Mouse (Mus musculus) neural tube, embryonic 11.5 days (tissue): Measurements from ENCODE around the gene Eif3b. TPM values are rescaled to one million over a fixed set of nuclear protein-coding genes. Genes with fewer than 3 reads are reported as not detected.

Source experiments
- ATAC-seq: fragments of 200-750 bp; cut with Nextera tagmentation; 2 replicates; pipeline ENCODE4 v1.8.0; 2017; ENCODE audit warnings: moderate number of reproducible peaks, mild to moderate bottlenecking, moderate TSS enrichment, moderate library complexity; ENCODE audit not compliant: insufficient read depth, low FRiP score, low TSS enrichment
- DNase-seq: peaks from one replicate; pipeline ENCODE4 v3.0.0-alpha.2; 2015; ENCODE audit warnings: low spot score
- H3K27ac ChIP-seq: fragments of 300-500 bp; sonication (generic); 2 replicates; pipeline ENCODE4 v1.5.1; 2014; ENCODE audit warnings: low read depth, mild to moderate bottlenecking, low read length
- H3K27me3 ChIP-seq: fragments of 300-500 bp; sonication (generic); 2 replicates; pipeline ENCODE4 v1.6.1; 2014; ENCODE audit warnings: mild to moderate bottlenecking, low read length, mixed read lengths; ENCODE audit not compliant: control insufficient read depth, insufficient read depth
- H3K36me3 ChIP-seq: fragments of 300-500 bp; sonication (generic); 2 replicates; pipeline ENCODE4 v1.6.1; 2014; ENCODE audit warnings: mild to moderate bottlenecking, low read length, moderate library complexity, mixed read lengths; ENCODE audit not compliant: control insufficient read depth, insufficient read depth
- H3K4me1 ChIP-seq: fragments of 300-500 bp; sonication (generic); 2 replicates; pipeline ENCODE4 v1.6.1; 2014; ENCODE audit warnings: low read length, mixed read lengths; ENCODE audit not compliant: control insufficient read depth, insufficient read depth
- H3K4me2 ChIP-seq: fragments of 300-500 bp; sonication (generic); 2 replicates; pipeline ENCODE4 v1.6.1; 2014; ENCODE audit warnings: low read depth, mild to moderate bottlenecking, moderate library complexity
- H3K4me3 ChIP-seq: fragments of 300-500 bp; sonication (generic); 2 replicates; pipeline ENCODE4 v1.5.1; 2014; ENCODE audit warnings: low read depth, low read length
- H3K9ac ChIP-seq: fragments of 300-500 bp; sonication (generic); 2 replicates; pipeline ENCODE4 v1.6.1; 2014; ENCODE audit warnings: mild to moderate bottlenecking, low read length
- H3K9me3 ChIP-seq: fragments of 300-500 bp; sonication (generic); 2 replicates; pipeline ENCODE4 v1.6.1; 2016; ENCODE audit warnings: low read length; ENCODE audit not compliant: control insufficient read depth
- WGBS: fragments of 180-500 bp; shearing (Covaris S2); extraction: QIAGEN DNeasy Blood & Tissue Kit; methylation state at CpG from one replicate; pipeline ENCODE4 v1.1.7; 2014; 5-methylcytosine and 5-hydroxymethylcytosine counted together
- polyA plus RNA-seq: library from polyadenylated mRNA; unstranded; fragments of >200 nt; fragmentation: Nextera tagmentation; extraction: Ambion mirVana; gene quantifications from 2 replicates; pipeline ENCODE4 v1.2.1, GENCODE M21; 2014

Gene Eif3b
- polyA plus RNA-seq, 1 experiment from 2014 or later, result 198 TPM

- no peak for ATAC-seq
- H3K36me3 ChIP-seq, result no peaks in the 10 kb centered on the region
- no peak overlapping the region for H3K4me2 ChIP-seq
- WGBS, result 76% methylated on average over 6 of the region's 6 CpGs
- no peak overlapping the region for H3K4me3 ChIP-seq
- H3K4me1 ChIP-seq, result 0 out of 2 replicates have a peak, but pooled peaks cover 3% of the 10 kb centered on the region
- H3K9me3 ChIP-seq, result no peaks in the 10 kb centered on the region
- no peak overlapping the region for H3K9ac ChIP-seq
- H3K27me3 ChIP-seq, result no peaks in the 10 kb centered on the region
- H3K27ac ChIP-seq, result no peak overlapping the region
- no peak for DNase-seq
Measured at GRCm38 (mm10) chr5:140379299-140379698, 39.8 kb upstream of the Eif3b start.

GRCm38 (mm10) chr5:140381156-140381555 lies 38.0 kb upstream of the Eif3b start:
- 96% methylated on average over 7 of the region's 7 CpGs for WGBS

GRCm38 (mm10) chr5:140382688-140383087 lies 36.4 kb upstream of the Eif3b start:
- no peak for ATAC-seq
- H3K4me1 ChIP-seq, result 0 out of 2 replicates have a peak, but pooled peaks cover 3% of the 10 kb centered on the region
- 95% methylated on average over 6 of the region's 6 CpGs for WGBS

More at GRCm38 (mm10) chr5:140381156-140381555, 38.0 kb upstream of the Eif3b start:
- DNase-seq (no peak), ATAC-seq (no peak)
- Histone ChIP-seq H3K4me2 (no peak overlapping the region), H3K4me3 (no peak overlapping the region), H3K27ac (no peak overlapping the region), H3K36me3 (no peaks in the 10 kb centered on the region), H3K9ac (no peak overlapping the region), H3K9me3 (no peaks in the 10 kb centered on the region), H3K4me1 (0 out of 2 replicates have a peak, but pooled peaks cover 3% of the 10 kb centered on the region), H3K27me3 (no peaks in the 10 kb centered on the region)

GRCm38 (mm10) chr5:140383559-140383958 lies 35.6 kb upstream of the Eif3b start:
- ATAC-seq (no peak), DNase-seq (peak; percentile 37)
- H3K27ac ChIP-seq, result no peak overlapping the region
- no peak overlapping the region for H3K4me3 ChIP-seq
- H3K4me2 ChIP-seq, result no peak overlapping the region
- no peaks in the 10 kb centered on the region for H3K36me3 ChIP-seq
- no peaks in the 10 kb centered on the region for H3K9me3 ChIP-seq
- H3K9ac ChIP-seq, result no peak overlapping the region
- no peaks in the 10 kb centered on the region for H3K27me3 ChIP-seq
- peaks cover 6% of the 10 kb centered on the region for H3K4me1 ChIP-seq
- 27% methylated on average over 7 of the region's 7 CpGs for WGBS

More at GRCm38 (mm10) chr5:140382688-140383087, 36.4 kb upstream of the Eif3b start:
- Histone ChIP-seq H3K4me3 (no peak overlapping the region), H3K4me2 (no peak overlapping the region), H3K27ac (no peak overlapping the region), H3K9ac (no peak overlapping the region), H3K36me3 (no peaks in the 10 kb centered on the region), H3K27me3 (no peaks in the 10 kb centered on the region), H3K9me3 (no peaks in the 10 kb centered on the region)
- no peak for DNase-seq

- no peak overlapping the region for H3K9ac ChIP-seq
- 91% methylated on average over 1 of the region's 1 CpGs for WGBS
- no peak overlapping the region for H3K27ac ChIP-seq
- no peaks in the 10 kb centered on the region for H3K27me3 ChIP-seq
- DNase-seq (no peak), ATAC-seq (no peak)
- H3K4me3 ChIP-seq, result no peak overlapping the region
- H3K36me3 ChIP-seq, result no peaks in the 10 kb centered on the region
- H3K9me3 ChIP-seq, result no peaks in the 10 kb centered on the region
- H3K4me2 ChIP-seq, result no peak overlapping the region
- H3K4me1 ChIP-seq, result peaks cover 8% of the 10 kb centered on the region
Measured at GRCm38 (mm10) chr5:140384462-140384861, 34.7 kb upstream of the Eif3b start.

- Histone ChIP-seq H3K4me1 (peaks cover 8% of the 10 kb centered on the region), H3K4me3 (no peak overlapping the region), H3K9ac (no peak overlapping the region), H3K27me3 (no peaks in the 10 kb centered on the region), H3K4me2 (no peak overlapping the region), H3K36me3 (no peaks in the 10 kb centered on the region), H3K9me3 (no peaks in the 10 kb centered on the region), H3K27ac (no peak overlapping the region)
- ATAC-seq (no peak), DNase-seq (no peak)
- WGBS, result 88% methylated on average over 7 of the region's 7 CpGs
Measured at GRCm38 (mm10) chr5:140387236-140387635, 31.9 kb upstream of the Eif3b start.

GRCm38 (mm10) chr5:140387816-140388510 lies 31.2 kb upstream of the Eif3b start:
- DNase-seq, result no peak
- H3K4me3 ChIP-seq, result peak overlapping the region; percentile 65
- no peak for ATAC-seq
- no peaks in the 10 kb centered on the region for H3K9me3 ChIP-seq
- peak overlapping the region; percentile 93 for H3K4me2 ChIP-seq
- no peaks in the 10 kb centered on the region for H3K36me3 ChIP-seq
- H3K27me3 ChIP-seq, result no peaks in the 10 kb centered on the region
- no peak overlapping the region for H3K27ac ChIP-seq
- H3K4me1 ChIP-seq, result peaks cover 8% of the 10 kb centered on the region
- no peak overlapping the region for H3K9ac ChIP-seq
- 68% methylated on average over 12 of the region's 12 CpGs for WGBS

- DNase-seq (peak; percentile 99), ATAC-seq (peak; percentile 94)
- H3K9me3 ChIP-seq, result no peaks in the 10 kb centered on the region
- peak within 1 kb of the TSS; percentile 93 for H3K4me2 ChIP-seq
- no peaks in the 10 kb centered on the region for H3K36me3 ChIP-seq
- no peaks in the 10 kb centered on the region for H3K27me3 ChIP-seq
- no peak within 1 kb of the TSS for H3K27ac ChIP-seq
- peak within 1 kb of the TSS; percentile 68 for H3K9ac ChIP-seq
- peaks cover 8% of the 10 kb centered on the region for H3K4me1 ChIP-seq
- WGBS, result 1% methylated on average over 63 of the region's 63 CpGs
- H3K4me3 ChIP-seq, result peak within 1 kb of the TSS; percentile 65
Measured at GRCm38 (mm10) chr5:140388588-140389576, 30.2 kb upstream of the Eif3b start, which contains the start of gene Snx8. Gene Snx8 (minus strand): TSS chr5:140389262.
